Mouse (Mus musculus) right cerebral cortex, postnatal 36 days (tissue): ENCODE results near the gene Sgms2.

Experiments used
- DNase-seq, 2 experiments: peaks; one replicate each; pipeline ENCODE4 v3.0.0; 2022; ENCODE audit warnings: low spot score in 2 of 2, mixed read lengths in 1 of 2

Sgms2 gene

GRCm38 (mm10) chr3:131307811-131308210, 183.4 kb downstream of the Sgms2 start:
- DNase-seq, result no peak

GRCm38 (mm10) chr3:131306255-131306654, 185.0 kb downstream of the Sgms2 start:
- no peak for DNase-seq

- no peak for DNase-seq
Measured at GRCm38 (mm10) chr3:131303320-131303714, 187.9 kb downstream of the Sgms2 start.

GRCm38 (mm10) chr3:131302452-131303319, 188.5 kb downstream of the Sgms2 start, which contains the start of gene Cyp2u1:
Cyp2u1 (minus strand) TSS chr3:131303227.
- peak; percentile 91 to 93 for DNase-seq

GRCm38 (mm10) chr3:131299908-131300307, 191.3 kb downstream of the Sgms2 start:
- DNase-seq, result no peak

- DNase-seq, result no peak
Measured at GRCm38 (mm10) chr3:131299078-131299477, 192.1 kb downstream of the Sgms2 start.

- DNase-seq, result no peak
Measured at GRCm38 (mm10) chr3:131296893-131297292, 194.3 kb downstream of the Sgms2 start.

GRCm38 (mm10) chr3:131295513-131296200, 195.6 kb downstream of the Sgms2 start:
- DNase-seq, result no peak

- no peak for DNase-seq
Measured at GRCm38 (mm10) chr3:131294503-131294902, 196.7 kb downstream of the Sgms2 start.

GRCm38 (mm10) chr3:131292959-131293358, 198.3 kb downstream of the Sgms2 start:
- DNase-seq, result no peak

- DNase-seq, result no peak
Measured at GRCm38 (mm10) chr3:131292349-131292748, 198.9 kb downstream of the Sgms2 start.

- no peak for DNase-seq
Measured at GRCm38 (mm10) chr3:131291890-131292289, 199.3 kb downstream of the Sgms2 start.

GRCm38 (mm10) chr3:131274151-131274550, 217.1 kb downstream of the Sgms2 start:
- no peak for DNase-seq

- no peak for DNase-seq
Measured at GRCm38 (mm10) chr3:131272374-131273100, 218.7 kb downstream of the Sgms2 start.

GRCm38 (mm10) chr3:131271559-131272373, 219.4 kb downstream of the Sgms2 start, which contains the start of gene Hadh:
Hadh (minus strand) TSS chr3:131272101.
- DNase-seq, result peak; percentile 63 to 68

GRCm38 (mm10) chr3:131271157-131271556, 220.1 kb downstream of the Sgms2 start:
- no peak for DNase-seq

GRCm38 (mm10) chr3:131270381-131270780, 220.8 kb downstream of the Sgms2 start:
- no peak for DNase-seq
